Comparison of ENCODE assay signal across 8 mouse cellular contexts in genomic region chr10:81230438-81231332, GRCm38 (mm10). TPM values are rescaled to one million over a fixed set of nuclear protein-coding genes. Genes with fewer than 3 reads are reported as not detected.
A peak's percentile ranks its signal among the peaks of the same experiment; 100 is the strongest.
DNase-seq lines count a peak whose midpoint lies in the region; ATAC-seq lines count a peak whose summit lies in the region.

Gene Atcay (minus strand): TSS chr10:81230833.

- no peak for DNase-seq in heart, postnatal 25 days (ENCODE audit: low spot score)
- peak; percentile 51 for DNase-seq in ZHBTc4 (ENCODE audit: low read depth, low spot score)
- DNase-seq in right cerebral cortex, postnatal 36 days (ENCODE audit: low spot score in 2 of 2), result peak; percentile 83 to 89
- no peak for DNase-seq in gastrocnemius, adult 18-20 months (ENCODE audit: low spot score)

- peak within 1 kb of the TSS; percentile 18 for H3K4me3 ChIP-seq in heart, embryonic 15.5 days
- peak within 1 kb of the TSS; percentile 15 for H3K4me3 ChIP-seq in embryonic facial prominence, embryonic 15.5 days (replicated peaks)
- peak within 1 kb of the TSS; percentile 15 for H3K4me3 ChIP-seq in intestine, embryonic 16.5 days (ENCODE audit: low read length)
- 0 out of 2 replicates have a peak within 1 kb of the TSS, but pooled peaks have one; percentile 8 for H3K4me3 ChIP-seq in limb, embryonic 15.5 days

- H3K4me2 ChIP-seq in heart, embryonic 15.5 days, result peak within 1 kb of the TSS; percentile 54
- peak within 1 kb of the TSS; percentile 34 for H3K4me2 ChIP-seq in embryonic facial prominence, embryonic 15.5 days (replicated peaks)
- 0 out of 2 replicates have a peak within 1 kb of the TSS, but pooled peaks have one; percentile 9 for H3K4me2 ChIP-seq in intestine, embryonic 16.5 days (ENCODE audit: low read depth, low read length)
- peak within 1 kb of the TSS; percentile 30; the same call in 1 of the 2 replicates for H3K4me2 ChIP-seq in limb, embryonic 15.5 days

- no peak within 1 kb of the TSS for H3K27ac ChIP-seq in heart, embryonic 15.5 days
- no peak within 1 kb of the TSS for H3K27ac ChIP-seq in embryonic facial prominence, embryonic 15.5 days (replicated peaks)
- H3K27ac ChIP-seq in intestine, embryonic 16.5 days (ENCODE audit: low read length), result no peak within 1 kb of the TSS
- no peak within 1 kb of the TSS for H3K27ac ChIP-seq in limb, embryonic 15.5 days

- H3K4me1 ChIP-seq in heart, embryonic 15.5 days (replicated peaks), result peaks cover 26% of the 10 kb centered on the region
- peaks cover 27% of the 10 kb centered on the region for H3K4me1 ChIP-seq in embryonic facial prominence, embryonic 15.5 days
- H3K4me1 ChIP-seq in intestine, embryonic 16.5 days (ENCODE audit: control insufficient read depth, insufficient read depth, low read length), result peaks cover 24% of the 10 kb centered on the region
- H3K4me1 ChIP-seq in limb, embryonic 15.5 days, result peaks cover 20% of the 10 kb centered on the region

- H3K27me3 ChIP-seq in heart, embryonic 15.5 days, result peaks cover 43% of the 10 kb centered on the region
- H3K27me3 ChIP-seq in embryonic facial prominence, embryonic 15.5 days, result peaks cover 35% of the 10 kb centered on the region
- H3K27me3 ChIP-seq in intestine, embryonic 16.5 days (replicated peaks; ENCODE audit: control insufficient read depth, insufficient read depth, low read length), result peaks cover 15% of the 10 kb centered on the region
- peaks cover 50% of the 10 kb centered on the region for H3K27me3 ChIP-seq in limb, embryonic 15.5 days

- no peak for ATAC-seq in heart, embryonic 15.5 days (replicated peaks; ENCODE audit: insufficient number of reproducible peaks, insufficient read depth, low FRiP score, low read depth)
- ATAC-seq in embryonic facial prominence, embryonic 15.5 days (ENCODE audit: insufficient number of reproducible peaks, low FRiP score, low TSS enrichment, low read depth), result no peak
- no peak for ATAC-seq in intestine, embryonic 16.5 days
- ATAC-seq in limb, embryonic 15.5 days (ENCODE audit: insufficient number of reproducible peaks, low FRiP score, low TSS enrichment, low read depth), result no peak

- 10% methylated on average over 27 of the region's 27 CpGs for WGBS in heart, embryonic 15.5 days
- 7% methylated on average over 27 of the region's 27 CpGs for WGBS in embryonic facial prominence, embryonic 15.5 days
- whole genome bisulfite sequencing in intestine, embryonic 16.5 days, result 12% methylated on average over 27 of the region's 27 CpGs
- 9% methylated on average over 27 of the region's 27 CpGs for WGBS in limb, embryonic 15.5 days

- H3K36me3 ChIP-seq in heart, embryonic 15.5 days, result no peaks in the 10 kb centered on the region
- H3K36me3 ChIP-seq in embryonic facial prominence, embryonic 15.5 days, result no peaks in the 10 kb centered on the region
- H3K36me3 ChIP-seq in intestine, embryonic 16.5 days (ENCODE audit: control insufficient read depth, insufficient read depth, low read length), result no peaks in the 10 kb centered on the region
- no peaks in the 10 kb centered on the region for H3K36me3 ChIP-seq in limb, embryonic 15.5 days

- peak within 1 kb of the TSS; percentile 27 for H3K9ac ChIP-seq in heart, embryonic 15.5 days
- H3K9ac ChIP-seq in embryonic facial prominence, embryonic 15.5 days, result no peak within 1 kb of the TSS
- peak within 1 kb of the TSS; percentile 24; the same call in 1 of the 2 replicates for H3K9ac ChIP-seq in intestine, embryonic 16.5 days (ENCODE audit: low read depth, low read length)
- H3K9ac ChIP-seq in limb, embryonic 15.5 days, result no peak within 1 kb of the TSS; the same call in 1 of the 2 replicates

- no peaks in the 10 kb centered on the region for H3K9me3 ChIP-seq in heart, embryonic 15.5 days (replicated peaks)
- H3K9me3 ChIP-seq in embryonic facial prominence, embryonic 15.5 days (replicated peaks), result no peaks in the 10 kb centered on the region
- H3K9me3 ChIP-seq in intestine, embryonic 16.5 days (ENCODE audit: control insufficient read depth, low read length), result no peaks in the 10 kb centered on the region
- no peaks in the 10 kb centered on the region for H3K9me3 ChIP-seq in limb, embryonic 15.5 days

- intact Hi-C loops in heart, postnatal 25 days (cut with DNase I), result no loop called here

RNA-seq across cellular contexts. Expression of gene Atcay, which starts in this region (rescaled TPM):
- polyA plus RNA-seq in heart, embryonic 15.5 days (2015; fragmentation: Nextera tagmentation; extraction: Ambion mirVana), result 0.25 and 1.1 TPM in 2 replicates
- under 1 TPM; 0.05 to 0.06 TPM for total RNA-seq in heart, postnatal 25 days (2021)
- 0.47 and 0.69 TPM in 2 replicates for polyA plus RNA-seq in embryonic facial prominence, embryonic 15.5 days (2015; fragmentation: Nextera tagmentation; extraction: Ambion mirVana)
- polyA plus RNA-seq in intestine, embryonic 16.5 days (2015; fragmentation: Nextera tagmentation; extraction: Ambion mirVana), result 1.4 and 1.5 TPM in 2 replicates
- 0.25 and 0.28 TPM in 2 replicates for polyA plus RNA-seq in limb, embryonic 15.5 days (2015; fragmentation: Nextera tagmentation; extraction: Ambion mirVana)
- total RNA-seq in gastrocnemius, adult 18-20 months (2021), result not detected

Comparison
In these comparisons a context has a peak if more than half of its experiments do, and no peak if none do; other contexts are left out.
1. H3K9ac ChIP-seq: peak in heart, embryonic 15.5 days (single experiment) and intestine, embryonic 16.5 days (single experiment); none in embryonic facial prominence, embryonic 15.5 days (single experiment) and limb, embryonic 15.5 days (single experiment).
2. DNase-seq: peak in ZHBTc4 (single experiment) and right cerebral cortex, postnatal 36 days (2 of 2); none in heart, postnatal 25 days (single experiment) and gastrocnemius, adult 18-20 months (single experiment).
3. Peak in every context shown above with its lines, with median percentiles within 50 percentile points of each other: H3K4me2 ChIP-seq and H3K4me3 ChIP-seq.